Mouse (Mus musculus) kidney, adult 2 months (tissue): Measurements from ENCODE around the gene Stard3.

Experiments used
- CTCF ChIP-seq: fragments of 200-500 bp; conservative IDR thresholded peaks from 2 replicates; pipeline ENCODE4 v1.5.1; 2011; ENCODE audit warnings: low read depth, mild to moderate bottlenecking, control low read depth, low read length, moderate library complexity, mixed read lengths; ENCODE audit not compliant: insufficient read depth, insufficient read length
- POLR2A ChIP-seq: fragments of 200-500 bp; IDR thresholded peaks from one replicate; pipeline ENCODE4 v1.6.1; 2011; ENCODE audit warnings: low read depth, low read length, control low read depth

GRCm38 (mm10) chr11:98363817-98364216 lies 5.6 kb downstream of the Stard3 start:
- TF ChIP-seq CTCF: no peak
- TF ChIP-seq POLR2A: no peak
